10 mouse cellular contexts compared by ENCODE assay signal in genomic region chr7:91862806-91863531, GRCm38 (mm10).
DNase-seq lines count a peak whose midpoint lies in the region; ATAC-seq lines count a peak whose summit lies in the region.
"Had no signal": no experiment of that assay in that cellular context is flagged by ENCODE, and none has a peak within 500 bp of the region (broad histone marks: within the 10 kb centered on the region; RNA-seq: fewer than 3 reads in every experiment).

No protein-coding gene starts in this region.

- DNase-seq in midbrain, embryonic 11.5 days (ENCODE audit: low spot score, missing footprints) = no peak
- no peak for DNase-seq in midbrain, embryonic 10.5 days (ENCODE audit: low spot score)
- DNase-seq in embryo, embryonic 11.5 days (ENCODE audit: low read depth, low spot score) = peak; percentile 14
- DNase-seq in hindbrain, embryonic 10.5 days (ENCODE audit: low spot score) = peak; percentile 7
- DNase-seq in neural tube, embryonic 11.5 days (ENCODE audit: low spot score) = peak; percentile 36
- no peak for DNase-seq in cerebellum, postnatal 4 days (ENCODE audit: low spot score in 2 of 2)
- DNase-seq in right cerebral cortex, postnatal 36 days (ENCODE audit: low spot score in 2 of 2) = no peak
- DNase-seq in cerebellum, postnatal 36 days = no peak
- DNase-seq: thymus, adult 18-20 months had no signal

- no peak overlapping the region for H3K4me2 ChIP-seq in midbrain, embryonic 11.5 days
- H3K4me2 ChIP-seq in neural tube, embryonic 11.5 days (ENCODE audit: low read depth) = no peak overlapping the region
- H3K4me2 ChIP-seq: limb, embryonic 15.5 days had no signal

- no peak overlapping the region for H3K27ac ChIP-seq in midbrain, embryonic 11.5 days (ENCODE audit: low read depth, low read length)
- H3K27ac ChIP-seq in midbrain, embryonic 10.5 days (replicated peaks) = no peak overlapping the region
- H3K27ac ChIP-seq in hindbrain, embryonic 10.5 days = no peak overlapping the region
- 0 out of 2 replicates have a peak overlapping the region, but pooled peaks have one; percentile 4 for H3K27ac ChIP-seq in neural tube, embryonic 11.5 days (ENCODE audit: low read depth, low read length)
- H3K27ac ChIP-seq: limb, embryonic 15.5 days had no signal

- 77% methylated on average over 5 of the region's 5 CpGs for WGBS in midbrain, embryonic 11.5 days
- WGBS in midbrain, embryonic 10.5 days = 83% methylated on average over 5 of the region's 5 CpGs
- 80% methylated on average over 5 of the region's 5 CpGs for WGBS in hindbrain, embryonic 10.5 days
- WGBS in neural tube, embryonic 11.5 days = 53% methylated on average over 5 of the region's 5 CpGs

- no peak overlapping the region for H3K9ac ChIP-seq in midbrain, embryonic 11.5 days (ENCODE audit: low read length)
- no peak overlapping the region for H3K9ac ChIP-seq in neural tube, embryonic 11.5 days (ENCODE audit: low read length)
- H3K9ac ChIP-seq: limb, embryonic 15.5 days had no signal

- H3K36me3 ChIP-seq in midbrain, embryonic 11.5 days (ENCODE audit: control insufficient read depth, insufficient read depth, low read length) = no peaks in the 10 kb centered on the region
- H3K36me3 ChIP-seq in midbrain, embryonic 10.5 days = no peaks in the 10 kb centered on the region
- no peaks in the 10 kb centered on the region for H3K36me3 ChIP-seq in hindbrain, embryonic 10.5 days
- no peaks in the 10 kb centered on the region for H3K36me3 ChIP-seq in neural tube, embryonic 11.5 days (ENCODE audit: control insufficient read depth, insufficient read depth, low read length)
- H3K36me3 ChIP-seq: limb, embryonic 15.5 days had no signal

- H3K4me1 ChIP-seq in midbrain, embryonic 11.5 days (ENCODE audit: control insufficient read depth, insufficient read depth, low read length) = no peaks in the 10 kb centered on the region
- H3K4me1 ChIP-seq in midbrain, embryonic 10.5 days = no peaks in the 10 kb centered on the region
- H3K4me1 ChIP-seq in hindbrain, embryonic 10.5 days (replicated peaks) = no peaks in the 10 kb centered on the region
- H3K4me1 ChIP-seq in neural tube, embryonic 11.5 days (ENCODE audit: control insufficient read depth, insufficient read depth, low read length) = no peaks in the 10 kb centered on the region
- H3K4me1 ChIP-seq: limb, embryonic 15.5 days had no signal

- H3K27me3 ChIP-seq in midbrain, embryonic 11.5 days (ENCODE audit: control insufficient read depth, insufficient read depth, low read length) = no peaks in the 10 kb centered on the region
- H3K27me3 ChIP-seq in midbrain, embryonic 10.5 days (ENCODE audit: low read depth, poor library complexity, severe bottlenecking) = no peaks in the 10 kb centered on the region
- H3K27me3 ChIP-seq in hindbrain, embryonic 10.5 days (ENCODE audit: insufficient read depth, poor library complexity, severe bottlenecking) = no peaks in the 10 kb centered on the region
- H3K27me3 ChIP-seq in neural tube, embryonic 11.5 days (ENCODE audit: control insufficient read depth, insufficient read depth, low read length) = no peaks in the 10 kb centered on the region
- H3K27me3 ChIP-seq: limb, embryonic 15.5 days had no signal

- H3K9me3 ChIP-seq in midbrain, embryonic 11.5 days (ENCODE audit: control insufficient read depth, low read length) = no peaks in the 10 kb centered on the region
- H3K9me3 ChIP-seq in midbrain, embryonic 10.5 days (replicated peaks) = no peaks in the 10 kb centered on the region
- H3K9me3 ChIP-seq in hindbrain, embryonic 10.5 days = no peaks in the 10 kb centered on the region
- no peaks in the 10 kb centered on the region for H3K9me3 ChIP-seq in neural tube, embryonic 11.5 days (ENCODE audit: control insufficient read depth, low read length)
- H3K9me3 ChIP-seq: limb, embryonic 15.5 days had no signal

- peak; percentile 66 for ATAC-seq in midbrain, embryonic 11.5 days (ENCODE audit: low FRiP score)
- ATAC-seq in neural tube, embryonic 11.5 days (ENCODE audit: insufficient read depth, low FRiP score, low TSS enrichment) = peak; percentile 93

- H3K4me3 ChIP-seq in midbrain, embryonic 11.5 days (ENCODE audit: low read depth, low read length) = no peak overlapping the region
- no peak overlapping the region for H3K4me3 ChIP-seq in midbrain, embryonic 10.5 days
- no peak overlapping the region for H3K4me3 ChIP-seq in hindbrain, embryonic 10.5 days
- H3K4me3 ChIP-seq in neural tube, embryonic 11.5 days (ENCODE audit: low read depth, low read length) = no peak overlapping the region
- H3K4me3 ChIP-seq: limb, embryonic 15.5 days had no signal

Comparison
In these comparisons a context has a peak if more than half of its experiments do, and no peak if none do; other contexts are left out.
1. DNase-seq: peak in embryo, embryonic 11.5 days (single experiment), hindbrain, embryonic 10.5 days (single experiment) and neural tube, embryonic 11.5 days (single experiment); none in midbrain, embryonic 11.5 days (single experiment), midbrain, embryonic 10.5 days (single experiment), cerebellum, postnatal 4 days (0 of 2), right cerebral cortex, postnatal 36 days (0 of 2) and cerebellum, postnatal 36 days (0 of 2).